In genomic region chr12:16872926-16873464, GRCm38 (mm10) we compare ENCODE assay signal across 1 mouse cellular context.
TF ChIP-seq lines count a peak whose summit lies in the region.

No protein-coding gene starts in this region.

TF ChIP-seq in CH12.LX, 34 proteins besides CTCF, POLR2A, EP300 and RAD21 (continued from another document):
- no peak for TF ChIP-seq GABPA (IDR thresholded peaks at IDR 0.05; ENCODE audit: insufficient replicate concordance, low read depth, low read length)
- TF ChIP-seq MAX (IDR thresholded peaks at IDR 0.05; ENCODE audit: low read length) = no peak
- no peak for TF ChIP-seq BHLHE40 (IDR thresholded peaks at IDR 0.05; ENCODE audit: low read depth, low read length)
